Mouse (Mus musculus) limb, embryonic 14.5 days (tissue): ENCODE measurements around the gene Tas2r134. TPM values are rescaled to one million over a fixed set of nuclear protein-coding genes. Genes with fewer than 3 reads are reported as not detected.

Experiments used
- ATAC-seq: fragments of 200-750 bp; cut with Nextera tagmentation; 2 replicates; pipeline ENCODE4 v1.8.0; 2017; ENCODE audit warnings: low read depth, moderate number of reproducible peaks, moderate TSS enrichment; ENCODE audit not compliant: low FRiP score
- DNase-seq: peaks from one replicate; pipeline ENCODE4 v3.0.0-alpha.2; 2015; ENCODE audit warnings: low spot score
- H3K27ac ChIP-seq: fragments of 300-500 bp; sonication (generic); replicated peaks from 2 replicates; pipeline ENCODE4 v1.5.1; 2014; ENCODE audit warnings: low read depth, mild to moderate bottlenecking, low read length, moderate library complexity, mixed read lengths
- H3K27me3 ChIP-seq: fragments of 300-500 bp; sonication (generic); 2 replicates; pipeline ENCODE4 v1.6.1; 2014; ENCODE audit warnings: low read length, mixed read lengths; ENCODE audit not compliant: control insufficient read depth, insufficient read depth
- H3K36me3 ChIP-seq: fragments of 300-500 bp; sonication (generic); 2 replicates; pipeline ENCODE4 v1.6.1; 2014; ENCODE audit warnings: mild to moderate bottlenecking, low read length, moderate library complexity, mixed read lengths; ENCODE audit not compliant: control insufficient read depth, insufficient read depth
- H3K4me1 ChIP-seq: fragments of 300-500 bp; sonication (generic); 2 replicates; pipeline ENCODE4 v1.6.1; 2014; ENCODE audit warnings: antibody characterized with exemption, low read length, mixed read lengths; ENCODE audit not compliant: control insufficient read depth, insufficient read depth
- H3K4me2 ChIP-seq: fragments of 300-500 bp; sonication (generic); replicated peaks from 2 replicates; pipeline ENCODE4 v1.6.1; 2014; ENCODE audit warnings: low read depth, mild to moderate bottlenecking, low read length, moderate library complexity; ENCODE audit not compliant: severe bottlenecking
- H3K4me3 ChIP-seq: fragments of 300-500 bp; sonication (generic); replicated peaks from 2 replicates; pipeline ENCODE4 v1.5.1; 2014; ENCODE audit warnings: low read length
- H3K9ac ChIP-seq: fragments of 300-500 bp; sonication (generic); 2 replicates; pipeline ENCODE4 v1.6.1; 2014; ENCODE audit warnings: mild to moderate bottlenecking, low read depth, low read length, moderate library complexity; ENCODE audit not compliant: severe bottlenecking
- H3K9me3 ChIP-seq: fragments of 300-500 bp; sonication (generic); 2 replicates; pipeline ENCODE4 v1.6.1; 2016; ENCODE audit warnings: low read length; ENCODE audit not compliant: control insufficient read depth
- POLR2A ChIP-seq: fragments of 200-500 bp; IDR thresholded peaks from 2 replicates; pipeline ENCODE4 v1.8.0; 2012; ENCODE audit warnings: inconsistent platforms, mild to moderate bottlenecking, moderate library complexity, borderline replicate concordance; ENCODE audit not compliant: insufficient read depth, insufficient read length; ENCODE audit errors: extremely low read depth
- whole genome bisulfite sequencing: fragments of 180-500 bp; shearing (Covaris S2); extraction: QIAGEN DNeasy Blood & Tissue Kit; methylation state at CpG from one replicate; pipeline ENCODE4 v1.1.7; 2014; 5-methylcytosine and 5-hydroxymethylcytosine counted together
- polyA plus RNA-seq, 2 experiments: library from polyadenylated mRNA; depleted of rRNA in 1 of 2; stranded (reverse) in 1 of 2; unstranded in 1 of 2; fragments of >200 nt; fragmentation: Nextera tagmentation in 1 of 2; extraction: Ambion mirVana in 1 of 2; gene quantifications; 2 replicates each; pipeline versions ENCODE4 v1.2.1 to v1.2.3; 2012 to 2014

Tas2r134 gene
- polyA plus RNA-seq, 2 experiments, result not detected

- no peak overlapping the region for H3K4me2 ChIP-seq
- no peaks in the 10 kb centered on the region for H3K9me3 ChIP-seq
- DNase-seq (no peak), ATAC-seq (no peak)
- TF ChIP-seq POLR2A, result no peak
- H3K4me3 ChIP-seq, result no peak overlapping the region
- H3K27me3 ChIP-seq, result no peaks in the 10 kb centered on the region
- WGBS, result 89% methylated on average over 11 of the region's 11 CpGs
- H3K4me1 ChIP-seq, result no peaks in the 10 kb centered on the region
- no peak overlapping the region for H3K9ac ChIP-seq
- no peak overlapping the region for H3K27ac ChIP-seq
- no peaks in the 10 kb centered on the region for H3K36me3 ChIP-seq
Observed at GRCm38 (mm10) chr2:51637681-51638080, 10.4 kb downstream of the Tas2r134 start.

GRCm38 (mm10) chr2:51641635-51642034 lies 14.3 kb downstream of the Tas2r134 start:
- Histone ChIP-seq H3K4me2 (no peak overlapping the region), H3K27ac (no peak overlapping the region), H3K4me1 (peaks cover 6% of the 10 kb centered on the region; the same call in 1 of the 2 replicates), H3K9ac (no peak overlapping the region), H3K27me3 (no peaks in the 10 kb centered on the region), H3K9me3 (no peaks in the 10 kb centered on the region), H3K4me3 (no peak overlapping the region), H3K36me3 (no peaks in the 10 kb centered on the region)
- 92% methylated on average over 7 of the region's 7 CpGs for WGBS
- TF ChIP-seq POLR2A, result no peak
- ATAC-seq, result no peak
- no peak for DNase-seq

GRCm38 (mm10) chr2:51643244-51644139 lies 16.2 kb downstream of the Tas2r134 start:
- peaks cover 6% of the 10 kb centered on the region; the same call in 1 of the 2 replicates for H3K4me1 ChIP-seq
- no peaks in the 10 kb centered on the region for H3K27me3 ChIP-seq
- no peaks in the 10 kb centered on the region for H3K36me3 ChIP-seq
- H3K9ac ChIP-seq, result no peak overlapping the region
- H3K27ac ChIP-seq, result no peak overlapping the region
- H3K4me3 ChIP-seq, result no peak overlapping the region
- no peak for TF ChIP-seq POLR2A
- WGBS, result 78% methylated on average over 7 of the region's 7 CpGs
- DNase-seq (no peak), ATAC-seq (no peak)
- H3K9me3 ChIP-seq, result no peaks in the 10 kb centered on the region
- no peak overlapping the region for H3K4me2 ChIP-seq

GRCm38 (mm10) chr2:51647972-51648371 lies 20.7 kb downstream of the Tas2r134 start:
- H3K4me3 ChIP-seq, result no peak overlapping the region
- 92% methylated on average over 3 of the region's 3 CpGs for WGBS
- no peak for DNase-seq

GRCm38 (mm10) chr2:51649887-51650286 lies 22.6 kb downstream of the Tas2r134 start:
- Histone ChIP-seq H3K4me1 (peaks cover 10% of the 10 kb centered on the region; the same call in 1 of the 2 replicates), H3K36me3 (no peaks in the 10 kb centered on the region), H3K4me2 (no peak overlapping the region), H3K27me3 (no peaks in the 10 kb centered on the region), H3K27ac (no peak overlapping the region), H3K9ac (no peak overlapping the region), H3K4me3 (no peak overlapping the region), H3K9me3 (no peaks in the 10 kb centered on the region)
- no peak for DNase-seq
- WGBS, result 60% methylated on average over 1 of the region's 1 CpGs
- TF ChIP-seq POLR2A, result no peak
- ATAC-seq, result no peak

More at GRCm38 (mm10) chr2:51647972-51648371, 20.7 kb downstream of the Tas2r134 start:
- no peak for TF ChIP-seq POLR2A
- Histone ChIP-seq H3K4me2 (no peak overlapping the region), H3K27ac (no peak overlapping the region), H3K9ac (no peak overlapping the region), H3K36me3 (no peaks in the 10 kb centered on the region), H3K9me3 (no peaks in the 10 kb centered on the region), H3K27me3 (no peaks in the 10 kb centered on the region), H3K4me1 (peaks cover 10% of the 10 kb centered on the region; the same call in 1 of the 2 replicates)
- no peak for ATAC-seq
